Mouse (Mus musculus): ENCODE data around the gene D430041D05Rik.

GRCm38 (mm10) chr2:104135920-104136319 is 274.9 kb downstream of the D430041D05Rik start:
- TF ChIP-seq NRF1 (IDR thresholded peaks at IDR 0.05; ENCODE audit: low read depth, low read length), result no peak
- no peak for TF ChIP-seq POLR2A (IDR thresholded peaks at IDR 0.05; ENCODE audit: low read depth, low read length)
- TF ChIP-seq POLR2AphosphoS2 (IDR thresholded peaks at IDR 0.05; ENCODE audit: low read depth, low read length), result no peak
- no peak for TF ChIP-seq CTCF (conservative IDR thresholded peaks at IDR 0.05 in 1 of 2, IDR thresholded peaks at IDR 0.05 in 1 of 2; ENCODE audit: low read depth in 2 of 2, low read length in 2 of 2)
- TF ChIP-seq MAFK (IDR thresholded peaks at IDR 0.05; ENCODE audit: insufficient replicate concordance, low read length), result no peak
- TF ChIP-seq NELFE (IDR thresholded peaks at IDR 0.05; ENCODE audit: low read depth, low read length), result no peak
- TF ChIP-seq MYC (IDR thresholded peaks at IDR 0.05; ENCODE audit: low read depth, low read length), result no peak
- TF ChIP-seq TCF12 (IDR thresholded peaks at IDR 0.05; ENCODE audit: low read depth, low read length), result no peak
